Mouse (Mus musculus) hindbrain, postnatal 0 days (tissue): ENCODE results near the gene Masp1. TPM values are rescaled to one million over a fixed set of nuclear protein-coding genes. Genes with fewer than 3 reads are reported as not detected.
A peak's percentile ranks its signal among the peaks of the same experiment; 100 is the strongest.

Source experiments
- ATAC-seq: fragments of 200-750 bp; cut with Nextera tagmentation; 2 replicates; pipeline ENCODE4 v1.8.0; 2017; ENCODE audit warnings: mild to moderate bottlenecking, moderate TSS enrichment, moderate library complexity
- DNase-seq: peaks from one replicate; pipeline ENCODE4 v3.0.0-alpha.2; 2015; ENCODE audit warnings: low spot score
- H3K27ac ChIP-seq: fragments of 300-500 bp; sonication (generic); 2 replicates; pipeline ENCODE4 v1.5.1; 2014; ENCODE audit warnings: mild to moderate bottlenecking
- H3K27me3 ChIP-seq: fragments of 300-500 bp; sonication (generic); 2 replicates; pipeline ENCODE4 v1.6.1; 2014; ENCODE audit warnings: low read length, mixed read lengths; ENCODE audit not compliant: insufficient read depth
- H3K36me3 ChIP-seq: fragments of 300-500 bp; sonication (generic); 2 replicates; pipeline ENCODE4 v1.6.1; 2014; ENCODE audit warnings: low read length, mixed read lengths; ENCODE audit not compliant: insufficient read depth
- H3K4me1 ChIP-seq: fragments of 300-500 bp; sonication (generic); 2 replicates; pipeline ENCODE4 v1.6.1; 2014; ENCODE audit warnings: antibody characterized with exemption, low read length, mixed read lengths; ENCODE audit not compliant: insufficient read depth
- H3K4me2 ChIP-seq: fragments of 300-500 bp; sonication (generic); 2 replicates; pipeline ENCODE4 v1.6.1; 2014; ENCODE audit warnings: low read depth, mild to moderate bottlenecking, low read length, moderate library complexity, mixed read lengths
- H3K4me3 ChIP-seq: fragments of 300-500 bp; sonication (generic); 2 replicates; pipeline ENCODE4 v1.5.1; 2014; ENCODE audit warnings: low read length
- H3K9ac ChIP-seq: fragments of 300-500 bp; sonication (generic); replicated peaks from 2 replicates; pipeline ENCODE4 v1.6.1; 2014; ENCODE audit warnings: mild to moderate bottlenecking, low read length, moderate library complexity, mixed read lengths
- H3K9me3 ChIP-seq: fragments of 300-500 bp; sonication (generic); 2 replicates; pipeline ENCODE4 v1.6.1; 2016; ENCODE audit warnings: low read length, mixed read lengths
- CTCF ChIP-seq: IDR thresholded peaks from 2 replicates; pipeline ENCODE4 v1.5.1; 2016; ENCODE audit warnings: antibody characterized with exemption, control low read depth, low read depth
- WGBS: fragments of 180-500 bp; shearing (Covaris S2); extraction: QIAGEN DNeasy Blood & Tissue Kit; methylation state at CpG from one replicate; pipeline ENCODE4 v1.1.7; 2014; 5-methylcytosine and 5-hydroxymethylcytosine counted together
- polyA plus RNA-seq: library from polyadenylated mRNA; unstranded; fragments of >200 nt; fragmentation: Nextera tagmentation; extraction: Ambion mirVana; gene quantifications from 2 replicates; pipeline ENCODE4 v1.2.1, GENCODE M21; 2015
- total RNA-seq: library from RNA; depleted of rRNA; stranded (reverse); fragments of >200 nt; gene quantifications from 2 replicates; pipeline ENCODE4 v1.2.3, GENCODE M21; 2014

Gene Masp1
- total and polyA plus RNA-seq, 2 experiments from 2014 or later, result 21.9 to 34.8 TPM

DNA sequence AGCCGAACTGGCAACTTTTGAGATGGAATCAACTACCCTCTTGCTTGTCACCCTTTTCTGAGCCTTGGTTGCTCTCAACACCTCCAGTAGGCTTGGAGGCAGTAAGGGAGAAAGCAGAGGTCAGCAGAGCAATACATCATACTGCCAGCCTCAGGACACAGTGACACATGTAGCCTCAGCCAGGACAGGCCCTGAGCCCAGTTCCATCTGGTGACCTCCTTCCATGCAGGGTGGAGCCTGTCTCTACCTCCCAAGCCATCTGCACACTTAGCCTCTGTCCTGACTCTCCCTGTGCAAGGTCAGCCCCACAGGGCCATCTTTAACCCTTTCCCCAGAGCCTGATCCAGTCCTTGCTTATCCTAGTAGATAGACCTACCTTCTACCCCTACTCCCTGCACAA lies 92.9 kb downstream of the Masp1 start:
- peaks cover 3% of the 10 kb centered on the region; the same call in 1 of the 2 replicates for H3K4me1 ChIP-seq
- TF ChIP-seq CTCF, result no peak
- ATAC-seq (no peak), DNase-seq (no peak)
- no peaks in the 10 kb centered on the region for H3K36me3 ChIP-seq
- no peak overlapping the region for H3K4me2 ChIP-seq
- H3K9ac ChIP-seq, result no peak overlapping the region
- 93% methylated on average over 1 of the region's 1 CpGs for WGBS
- H3K4me3 ChIP-seq, result no peak overlapping the region
- H3K9me3 ChIP-seq, result no peaks in the 10 kb centered on the region
- H3K27ac ChIP-seq, result no peak overlapping the region
- no peaks in the 10 kb centered on the region for H3K27me3 ChIP-seq

DNA sequence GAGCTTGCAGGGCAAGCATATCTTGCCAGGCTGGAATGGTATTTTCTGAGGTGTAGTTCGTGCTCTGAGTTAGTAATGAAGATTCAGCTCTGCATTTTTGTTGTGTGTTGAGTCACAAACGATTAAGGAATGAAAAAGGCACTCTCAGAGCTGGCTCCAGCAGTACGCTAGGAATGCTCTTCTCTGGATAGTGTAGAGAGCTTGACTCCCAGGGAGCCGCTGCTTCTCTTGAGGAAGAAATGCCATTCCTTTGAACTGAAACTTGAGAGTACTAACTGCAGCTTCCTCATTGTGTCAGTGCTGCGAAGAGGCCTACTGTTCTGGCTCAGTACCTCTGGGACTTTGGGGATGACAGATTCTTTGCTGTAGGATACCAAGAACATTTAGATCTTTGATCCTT lies 96.8 kb downstream of the Masp1 start:
- 66% methylated on average over 5 of the region's 5 CpGs for WGBS

GRCm38 (mm10) chr16:23419565-23420085 lies 101.0 kb downstream of the Masp1 start:
- DNase-seq, result no peak
- Histone ChIP-seq H3K4me2 (no peak overlapping the region), H3K27ac (no peak overlapping the region), H3K9me3 (no peaks in the 10 kb centered on the region), H3K4me3 (no peak overlapping the region), H3K36me3 (no peaks in the 10 kb centered on the region), H3K27me3 (no peaks in the 10 kb centered on the region), H3K9ac (no peak overlapping the region), H3K4me1 (0 out of 2 replicates have a peak, but pooled peaks cover 6% of the 10 kb centered on the region)
- no peak for TF ChIP-seq CTCF
- 90% methylated on average over 8 of the region's 8 CpGs for WGBS
- no peak for ATAC-seq

More for the DNA sequence above, 96.8 kb downstream of the Masp1 start:
- Histone ChIP-seq H3K4me3 (no peak overlapping the region), H3K9ac (no peak overlapping the region), H3K27me3 (no peaks in the 10 kb centered on the region), H3K4me1 (peaks cover 2% of the 10 kb centered on the region; the same call in 1 of the 2 replicates), H3K9me3 (no peaks in the 10 kb centered on the region), H3K4me2 (no peak overlapping the region), H3K36me3 (no peaks in the 10 kb centered on the region), H3K27ac (no peak overlapping the region)
- DNase-seq, result no peak
- no peak for ATAC-seq
- TF ChIP-seq CTCF, result no peak

DNA sequence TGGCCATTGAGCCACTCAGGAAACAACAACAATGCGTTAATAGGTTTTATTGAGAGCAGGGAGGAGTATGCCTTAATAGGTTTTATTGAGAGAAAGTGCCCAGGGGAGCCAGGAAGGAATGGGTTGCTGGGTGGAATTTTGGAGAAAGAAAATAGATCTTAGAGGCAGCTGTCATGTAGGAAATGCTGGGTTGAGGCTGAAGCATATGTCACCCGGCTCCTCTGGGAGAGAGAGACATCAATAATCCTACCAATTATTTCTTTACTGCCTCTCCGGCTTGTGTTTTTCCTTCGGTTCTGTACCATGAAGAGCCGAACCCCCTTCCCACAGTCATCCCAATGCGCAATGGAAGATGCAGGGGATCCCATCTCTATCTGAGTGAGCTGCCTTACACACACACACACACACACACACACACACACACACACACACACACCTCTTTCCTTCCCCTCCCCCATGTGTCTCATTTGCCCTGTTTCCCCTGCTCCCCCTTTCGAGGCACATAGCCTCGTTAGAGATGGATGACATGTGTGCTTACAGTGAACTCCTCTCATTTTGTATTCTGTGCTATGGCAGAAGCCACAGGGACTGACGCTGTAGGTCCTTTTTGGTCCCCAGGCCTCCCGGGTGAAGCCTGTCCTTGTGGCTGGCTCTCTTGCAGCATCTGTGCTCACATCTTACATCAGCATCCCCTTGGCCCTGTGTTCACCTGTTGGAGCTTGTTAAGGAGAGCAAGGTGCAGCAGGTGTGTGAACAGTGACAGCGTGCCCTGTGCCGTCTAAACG lies 103.0 kb downstream of the Masp1 start:
- no peak for ATAC-seq
- no peaks in the 10 kb centered on the region for H3K27me3 ChIP-seq
- H3K4me1 ChIP-seq, result 0 out of 2 replicates have a peak, but pooled peaks cover 6% of the 10 kb centered on the region
- no peak overlapping the region for H3K4me2 ChIP-seq
- H3K4me3 ChIP-seq, result no peak overlapping the region
- no peak overlapping the region for H3K27ac ChIP-seq
- H3K9ac ChIP-seq, result no peak overlapping the region
- no peak for TF ChIP-seq CTCF
- no peaks in the 10 kb centered on the region for H3K36me3 ChIP-seq
- no peak for DNase-seq
- 47% methylated on average over 13 of the region's 13 CpGs for WGBS
- H3K9me3 ChIP-seq, result no peaks in the 10 kb centered on the region

DNA sequence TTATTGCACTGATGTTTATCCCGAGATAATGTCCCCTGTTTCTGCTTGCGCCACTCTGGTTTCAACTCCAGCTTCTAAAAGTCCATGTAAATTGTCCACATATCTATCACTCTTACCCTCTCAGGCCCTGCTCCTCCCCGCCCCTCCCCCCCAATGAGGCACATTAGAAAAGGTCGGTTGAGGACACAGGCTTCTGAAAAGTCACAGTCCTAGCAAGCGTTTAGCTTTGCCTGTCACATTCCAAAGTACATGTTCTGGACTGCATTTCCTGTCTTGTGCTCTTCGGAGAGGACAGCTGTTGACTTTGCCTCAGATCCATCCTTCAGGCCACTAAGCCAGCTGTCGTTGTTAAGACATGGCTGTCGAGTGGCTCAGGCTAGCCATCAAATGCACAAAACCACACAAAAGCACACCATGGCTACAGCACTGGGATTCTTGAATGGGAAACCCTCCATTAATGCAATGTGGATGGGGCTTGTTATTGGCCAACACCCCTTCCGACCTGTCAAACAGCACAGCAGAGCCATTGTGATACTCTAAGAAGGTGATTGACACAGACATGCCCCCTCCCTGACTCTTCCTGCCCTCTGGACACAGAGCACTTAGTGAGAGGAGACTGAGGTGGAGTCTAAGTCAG lies 103.8 kb downstream of the Masp1 start:
- Histone ChIP-seq H3K36me3 (no peaks in the 10 kb centered on the region), H3K4me3 (no peak overlapping the region), H3K27me3 (no peaks in the 10 kb centered on the region), H3K4me1 (0 out of 2 replicates have a peak, but pooled peaks cover 6% of the 10 kb centered on the region), H3K9me3 (no peaks in the 10 kb centered on the region), H3K4me2 (peak overlapping the region; percentile 25), H3K9ac (no peak overlapping the region), H3K27ac (no peak overlapping the region)
- no peak for TF ChIP-seq CTCF
- WGBS, result 40% methylated on average over 9 of the region's 9 CpGs
- ATAC-seq, result peak; percentile 18; the same call in 1 of the 2 replicates
- no peak for DNase-seq

DNA sequence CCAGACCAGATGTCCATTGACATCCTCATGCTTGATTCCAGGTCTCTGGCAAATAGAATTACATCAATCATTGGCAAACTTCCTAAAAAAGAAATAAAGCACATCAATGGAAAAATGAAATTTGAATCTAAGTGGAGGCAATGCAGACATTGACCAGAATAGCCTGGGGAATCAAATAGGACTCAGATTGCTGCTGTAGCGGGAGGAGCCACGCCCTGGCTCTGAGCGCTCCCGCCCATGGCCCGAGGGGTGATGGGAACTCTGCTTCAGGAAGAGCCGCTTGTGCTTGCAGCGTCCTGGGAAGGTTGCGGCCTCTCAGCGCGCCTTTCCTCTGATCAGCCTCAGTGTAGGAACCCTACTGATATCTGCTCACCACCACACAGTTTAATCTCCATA lies 104.4 kb downstream of the Masp1 start:
- H3K9me3 ChIP-seq, result no peaks in the 10 kb centered on the region
- H3K36me3 ChIP-seq, result no peaks in the 10 kb centered on the region
- H3K27me3 ChIP-seq, result no peaks in the 10 kb centered on the region
- H3K4me1 ChIP-seq, result 0 out of 2 replicates have a peak, but pooled peaks cover 6% of the 10 kb centered on the region
- H3K4me2 ChIP-seq, result peak overlapping the region; percentile 25
- H3K9ac ChIP-seq, result no peak overlapping the region
- DNase-seq, result peak; percentile 5
- no peak overlapping the region for H3K27ac ChIP-seq
- WGBS, result 26% methylated on average over 10 of the region's 10 CpGs
- no peak for ATAC-seq
- no peak overlapping the region for H3K4me3 ChIP-seq
- no peak for TF ChIP-seq CTCF

GRCm38 (mm10) chr16:23412930-23413329 lies 107.7 kb downstream of the Masp1 start:
- WGBS, result 85% methylated on average over 6 of the region's 6 CpGs
- ATAC-seq (no peak), DNase-seq (no peak)
- Histone ChIP-seq H3K9ac (no peak overlapping the region), H3K9me3 (no peaks in the 10 kb centered on the region), H3K36me3 (no peaks in the 10 kb centered on the region), H3K4me1 (0 out of 2 replicates have a peak, but pooled peaks cover 6% of the 10 kb centered on the region), H3K27ac (no peak overlapping the region), H3K27me3 (no peaks in the 10 kb centered on the region), H3K4me2 (no peak overlapping the region), H3K4me3 (no peak overlapping the region)
- TF ChIP-seq CTCF, result no peak
